Mouse (Mus musculus) gastrocnemius, postnatal 14 days (tissue): ENCODE data around the gene Paqr6. TPM values are rescaled to one million over a fixed set of nuclear protein-coding genes. Genes with fewer than 3 reads are reported as not detected.

Experiments
- DNase-seq: peaks from one replicate; pipeline ENCODE4 v3.0.0; 2021; ENCODE audit warnings: mixed read lengths
- intact Hi-C: fragments of 180-260 bp; cut with DNase I; formaldehyde crosslinking; loops from one replicate; pipeline ENCODE4 v1.15.1; 2025; ENCODE audit warnings: low total_unique reads
- total RNA-seq, 2 experiments: library from RNA; stranded (reverse); gene quantifications; 2 replicates each; pipeline ENCODE4 v1.2.3; 2021

Paqr6 gene
- total RNA-seq, 2 experiments from 2014 or later = 0.22 to 1.5 TPM

DNA sequence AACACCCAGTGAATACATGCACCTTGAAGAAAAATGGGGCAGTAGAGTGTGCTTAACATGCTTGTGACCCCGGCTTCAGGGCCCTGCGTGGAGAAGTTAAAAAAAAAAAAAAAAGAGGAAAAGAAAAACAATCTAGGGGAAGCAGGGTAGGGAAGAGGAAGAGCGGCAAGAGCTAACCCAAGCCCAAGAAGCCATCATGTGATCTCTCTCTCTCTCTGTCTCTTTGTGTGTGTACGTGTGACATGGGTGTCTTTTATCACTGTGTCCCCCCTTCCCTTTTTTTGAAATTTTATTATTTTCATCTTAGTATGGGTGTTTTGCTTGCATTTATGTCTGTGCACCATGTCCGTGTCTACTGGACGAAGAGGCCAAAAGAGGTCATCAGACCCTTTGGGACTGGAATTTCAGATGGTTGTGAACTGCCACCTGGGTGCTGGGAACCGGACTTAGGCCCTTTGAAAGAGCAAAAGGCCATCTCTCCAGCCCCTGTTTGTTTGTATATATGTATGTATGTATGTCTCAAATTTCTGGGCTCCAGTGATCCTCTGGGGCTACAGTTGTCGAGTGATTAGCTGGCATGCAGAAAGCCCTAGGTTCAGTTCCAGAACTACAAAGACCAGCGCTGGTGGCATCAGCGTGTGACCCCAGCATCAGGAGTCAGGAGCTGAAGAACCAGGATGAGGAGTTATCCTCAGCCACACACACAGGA is 39.3 kb downstream of the Paqr6 start:
- intact Hi-C loops = no loop called here
- DNase-seq = no peak

DNA sequence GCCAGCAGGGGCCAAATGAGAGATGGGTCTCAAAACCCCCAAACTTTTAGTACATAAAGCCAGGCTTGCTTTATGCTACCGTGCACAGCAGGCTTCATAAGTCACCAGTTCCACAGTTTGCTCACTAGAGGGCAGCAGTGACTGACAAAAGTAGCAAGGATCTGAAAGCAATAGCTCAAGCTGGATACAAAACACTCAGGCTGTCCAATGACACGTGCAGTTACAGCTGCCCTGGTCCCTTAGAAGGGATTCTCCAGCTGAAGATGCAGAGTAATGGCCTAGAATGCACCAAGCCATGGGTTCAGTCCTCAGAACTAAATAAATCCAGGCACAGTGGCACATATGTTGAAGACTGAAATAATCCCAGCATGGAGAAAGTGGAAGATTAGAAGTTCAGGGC is 42.7 kb downstream of the Paqr6 start:
- intact Hi-C loops = loop anchor here (2.0 to 5.0 kb wide), 2 partner anchors 62 to 115 kb away; no protein-coding TSS in a partner anchor
- DNase-seq = peak; percentile 53

DNA sequence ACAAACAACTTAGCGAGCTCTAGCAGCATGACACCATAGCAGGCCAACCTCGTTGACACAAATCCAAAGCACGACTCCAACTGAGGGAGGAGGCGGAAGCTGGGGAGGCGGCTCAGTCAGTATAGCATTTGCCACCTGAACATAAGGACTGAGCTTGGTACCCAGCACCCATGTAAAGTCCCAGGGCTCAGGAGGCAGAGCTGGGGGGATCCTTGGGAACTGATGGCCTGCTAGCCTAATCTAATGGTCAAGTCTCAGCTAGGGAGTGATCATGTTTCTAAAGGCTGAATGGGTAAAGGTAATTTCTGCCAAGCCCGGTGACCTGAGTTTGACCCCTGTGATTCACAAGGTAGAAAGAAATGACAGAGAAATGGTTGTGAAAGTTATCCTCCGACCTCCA is 43.1 kb downstream of the Paqr6 start:
- intact Hi-C loops = loop anchor here (2.0 to 5.0 kb wide), 2 partner anchors 61 to 115 kb away; no protein-coding TSS in a partner anchor
- DNase-seq = no peak

DNA sequence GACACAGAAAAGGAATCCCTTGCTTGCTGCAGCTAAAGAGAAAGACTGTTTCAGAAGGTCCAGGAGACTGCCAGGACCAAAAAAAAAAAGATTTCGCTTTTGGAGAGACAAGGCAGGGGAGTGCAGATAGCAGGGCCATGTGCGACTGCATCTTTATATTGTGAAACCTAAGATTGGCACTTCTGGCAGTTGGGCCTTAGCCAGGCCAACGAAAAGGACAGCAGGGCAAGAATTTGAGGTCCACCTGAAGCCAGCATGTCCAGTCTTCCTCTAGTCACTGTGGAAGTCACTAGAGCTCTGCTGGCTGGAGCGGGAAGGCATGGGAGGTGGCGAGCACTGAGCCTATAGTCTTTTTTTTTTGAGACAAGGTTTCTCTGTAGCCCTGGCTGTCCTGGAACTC is 44.6 kb downstream of the Paqr6 start:
- DNase-seq = no peak
- intact Hi-C loops = loop anchor here (5.0 kb wide), 1 partner anchor 113 kb away; no protein-coding TSS in a partner anchor

DNA sequence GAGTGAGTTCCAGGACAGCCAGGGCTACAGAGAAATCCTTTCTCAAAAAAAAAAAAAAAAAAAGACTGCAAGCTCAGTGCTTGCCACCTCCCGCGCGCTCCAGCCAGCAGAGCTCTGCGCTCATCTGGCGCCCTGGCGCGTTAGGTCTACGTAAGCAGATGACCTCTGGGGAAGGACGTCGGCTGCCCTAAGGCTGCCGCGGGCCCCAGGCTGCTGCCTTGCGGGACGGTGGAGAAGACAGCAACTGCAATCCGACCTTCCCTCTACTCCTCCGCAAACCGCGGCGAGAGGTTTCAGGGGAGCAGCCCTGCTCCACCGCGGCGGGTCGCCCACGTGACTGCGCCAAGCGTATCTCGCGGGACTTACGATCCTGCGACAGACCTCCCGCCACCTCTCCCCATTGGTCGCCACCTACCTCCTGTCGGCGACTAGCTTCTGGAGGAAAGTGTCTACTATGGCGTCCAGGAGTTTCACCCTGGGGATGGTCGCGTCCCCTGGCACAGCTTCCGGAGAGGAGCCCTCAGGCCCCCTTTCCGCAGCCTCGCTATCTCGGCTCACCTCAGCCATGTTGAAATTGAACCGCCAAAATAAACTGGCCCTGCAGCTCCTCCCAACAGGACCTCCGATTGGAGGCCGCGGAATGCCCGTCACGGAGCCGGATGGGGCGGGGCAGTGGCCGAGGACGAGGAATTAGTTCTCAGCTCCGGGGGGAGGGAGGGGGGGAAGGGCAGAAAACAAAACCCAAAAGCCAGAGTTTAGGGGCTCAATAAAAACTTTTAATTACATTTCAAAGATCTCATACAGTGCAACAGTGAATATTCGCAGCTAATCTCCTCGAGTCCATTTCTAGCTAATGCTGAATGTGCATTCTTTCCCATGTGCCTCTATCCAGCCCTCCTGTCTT is 45.6 kb downstream of the Paqr6 start, which contains the start of gene Pmf1:
Gene Pmf1 (minus strand): TSS at position 591 of the 904 bp plus-strand sequence.
- intact Hi-C loops = loop anchor here (5.0 kb wide), 1 partner anchor 112 kb away; no protein-coding TSS in a partner anchor
- DNase-seq = peak; percentile 96

DNA sequence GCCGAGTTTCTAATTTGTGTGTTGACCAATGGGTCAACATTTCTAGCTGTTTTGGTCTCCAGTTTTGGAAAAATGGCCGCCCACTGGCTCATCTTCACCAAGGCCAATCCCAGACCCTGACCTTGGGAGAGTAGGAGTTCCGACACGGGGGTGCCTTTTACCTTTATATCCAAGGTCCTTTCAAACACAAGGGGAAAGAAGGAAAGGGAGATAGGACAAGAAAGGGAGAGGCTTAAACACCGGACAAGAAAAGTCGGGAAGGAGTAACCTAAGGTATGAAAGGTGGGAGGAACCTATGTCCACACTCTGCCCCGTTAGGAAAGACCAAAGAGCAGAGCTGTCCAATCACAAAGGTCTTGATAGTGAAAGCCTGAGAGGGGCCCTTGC is 46.3 kb downstream of the Paqr6 start:
- intact Hi-C loops = no loop called here
- no peak for DNase-seq

DNA sequence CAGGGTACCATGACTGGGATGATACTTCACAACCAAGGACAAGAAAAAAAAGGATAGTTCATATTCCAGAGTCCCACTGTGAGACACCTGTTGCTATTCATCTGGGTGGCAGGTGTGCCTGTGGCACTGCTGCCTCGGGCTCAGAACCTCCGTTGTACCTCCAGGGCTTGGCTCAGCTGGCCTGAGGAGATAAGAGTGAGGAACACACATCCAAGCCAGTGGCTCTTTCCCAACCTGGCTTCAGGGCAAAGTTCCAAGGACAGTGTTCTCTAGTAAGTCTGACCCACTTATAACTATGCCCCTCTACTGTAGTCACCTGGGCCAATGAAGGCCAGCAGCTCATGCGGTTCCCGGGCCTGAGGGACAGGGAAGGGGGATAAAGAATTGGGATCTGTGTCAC is 47.3 kb downstream of the Paqr6 start:
- intact Hi-C loops = no loop called here
- DNase-seq = no peak

DNA sequence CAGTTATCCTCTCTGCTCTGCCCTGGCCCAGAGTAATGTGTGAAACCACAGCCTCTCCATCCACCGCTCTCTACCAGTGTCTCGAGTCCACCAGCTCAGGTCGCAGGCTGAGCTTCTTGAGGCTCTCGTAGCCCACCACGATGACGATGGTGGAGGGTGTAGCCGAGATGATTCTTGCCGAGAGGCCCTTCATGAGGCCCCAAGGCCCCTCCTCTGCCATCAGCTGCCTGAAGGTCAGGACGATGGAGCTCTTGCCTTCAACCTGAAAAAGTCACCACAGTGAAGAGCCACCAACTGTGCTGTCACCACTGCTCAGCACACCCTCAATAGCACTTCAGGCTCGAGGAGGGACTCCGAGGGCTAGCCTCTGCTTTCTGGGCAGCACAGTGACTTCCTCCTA is 48.3 kb downstream of the Paqr6 start:
- intact Hi-C loops = no loop called here
- DNase-seq = no peak

DNA sequence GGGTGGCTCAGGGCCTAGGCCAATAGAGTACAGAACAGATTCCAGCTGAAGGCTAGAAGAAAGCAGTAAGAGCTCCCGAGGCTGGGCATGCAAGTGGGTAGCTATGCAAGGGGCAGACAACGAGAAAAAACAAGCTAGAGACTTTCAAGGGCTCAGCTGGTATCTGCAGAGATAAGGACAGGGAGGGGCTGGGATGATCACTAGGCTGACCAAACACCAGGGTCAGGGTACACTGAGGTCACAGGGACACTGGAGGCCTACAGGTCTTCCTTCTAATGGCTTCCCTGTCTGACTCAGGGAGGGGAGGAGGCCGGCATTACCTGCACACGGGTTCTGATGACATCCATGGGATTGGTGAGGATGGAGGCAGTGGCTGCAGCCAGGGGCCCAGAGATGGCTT is 51.3 kb downstream of the Paqr6 start:
- DNase-seq = no peak

DNA sequence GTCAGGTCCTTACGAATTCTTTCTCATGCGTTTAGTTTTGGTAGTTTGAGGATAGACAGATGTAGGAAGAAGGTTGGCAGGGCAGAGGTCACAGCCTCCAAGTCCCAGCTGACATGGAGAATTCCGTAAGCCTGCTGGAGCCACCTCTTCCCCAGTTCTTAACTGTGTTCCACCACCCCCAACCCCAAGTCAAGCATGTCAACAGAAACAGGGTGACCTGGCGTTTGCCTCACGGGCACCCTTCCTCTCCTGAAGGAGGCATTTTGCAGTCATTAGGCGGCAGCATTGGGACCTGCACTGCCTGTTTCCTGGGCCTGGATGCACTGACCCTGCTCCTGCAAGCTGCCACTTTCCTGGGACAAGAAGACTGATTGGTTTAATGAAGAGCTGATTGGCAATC is 53.6 kb downstream of the Paqr6 start:
- intact Hi-C loops = no loop called here
- DNase-seq = no peak

More for the DNA sequence above, 51.3 kb downstream of the Paqr6 start:
- intact Hi-C loops = no loop called here

Other genes with a start within 250 kb of the Paqr6 start
- gene Mef2d, start 222.2 kb upstream of the Paqr6 start, total RNA-seq = 100 to 1,000 TPM; 136 to 137 TPM
- gene Rhbg, start 109.9 kb upstream of the Paqr6 start, total RNA-seq = not detected
- under 1 TPM; 0.35 to 0.44 TPM for gene Gm38392, start 77.4 kb upstream of the Paqr6 start, total RNA-seq
- gene Tsacc, start 67.6 kb upstream of the Paqr6 start, total RNA-seq = 1 to 10 TPM; 5.8 to 8.5 TPM
- 100 to 1,000 TPM; 132 to 151 TPM for gene Cct3, start 67.5 kb upstream of the Paqr6 start, total RNA-seq
- 10 to 100 TPM; 50.4 to 52.3 TPM for gene Glmp, start 39.6 kb upstream of the Paqr6 start, total RNA-seq
- gene Tmem79, start 28.4 kb upstream of the Paqr6 start, total RNA-seq = 1 to 10 TPM; 1.8 to 2.1 TPM
- 10 to 100 TPM; 29.2 to 32.4 TPM for gene Smg5, start 28.3 kb upstream of the Paqr6 start, total RNA-seq
- not detected for gene Bglap3, start 8.2 kb downstream of the Paqr6 start, total RNA-seq
- gene Bglap2, start 14.1 kb downstream of the Paqr6 start, total RNA-seq = not detected
- gene Bglap, start 19.9 kb downstream of the Paqr6 start, total RNA-seq = not detected
- gene Pmf1, start 45.7 kb downstream of the Paqr6 start, total RNA-seq = 10 to 100 TPM; 30.1 to 31.9 TPM
- 10 to 100 TPM; 11.4 to 11.9 TPM for gene Slc25a44, start 60.6 kb downstream of the Paqr6 start, total RNA-seq
- gene Sema4a, start 96.6 kb downstream of the Paqr6 start, total RNA-seq = 1 to 10 TPM; 2.1 to 2.2 TPM
- gene Lmna, start 145.4 kb downstream of the Paqr6 start, total RNA-seq = 100 to 1,000 TPM; 125 to 161 TPM
- 1 to 10 TPM in 1 of 2 experiments, under 1 TPM in 1; 0.64 to 1.6 TPM for gene Mex3a, start 167.8 kb downstream of the Paqr6 start, total RNA-seq
- gene Rab25, start 183.7 kb downstream of the Paqr6 start, total RNA-seq = not detected
- gene Lamtor2, start 188.5 kb downstream of the Paqr6 start, total RNA-seq = 10 to 100 TPM; 78.3 to 80.4 TPM
- gene Ubqln4, start 189.2 kb downstream of the Paqr6 start, total RNA-seq = 10 to 100 TPM; 42.0 to 45.5 TPM
- 10 to 100 TPM; 80.7 to 98.2 TPM for gene Ssr2, start 211.3 kb downstream of the Paqr6 start, total RNA-seq
- 10 to 100 TPM; 42.5 to 48.1 TPM for gene Arhgef2, start 241.4 kb downstream of the Paqr6 start, total RNA-seq